Mouse (Mus musculus): ENCODE data around the gene Hoxc11.

- TF ChIP-seq CTCF (IDR thresholded peaks at IDR 0.05; ENCODE audit: control insufficient read depth, insufficient read depth, insufficient read length) (no peak), MAX (IDR thresholded peaks at IDR 0.05) (no peak), USF1 (IDR thresholded peaks at IDR 0.05; ENCODE audit: low read depth) (no peak)
Measured at GRCm38 (mm10) chr15:102910496-102911095, 43.6 kb upstream of the Hoxc11 start.
